Mouse (Mus musculus) heart, adult 8-10 months (tissue): ENCODE results near the gene Cmtr1. TPM values are rescaled to one million over a fixed set of nuclear protein-coding genes. Genes with fewer than 3 reads are reported as not detected.
A peak's percentile ranks its signal among the peaks of the same experiment; 100 is the strongest.

Experiments
- DNase-seq: peaks from one replicate; pipeline ENCODE4 v3.0.0; 2022; ENCODE audit warnings: low spot score
- total RNA-seq, 4 experiments: library from RNA; stranded (reverse); gene quantifications; 2 replicates each; pipeline ENCODE4 v1.2.4; 2022

The Cmtr1 gene
- total RNA-seq, 4 experiments from 2014 or later, result 57.5 to 79.0 (median 65.0) TPM

- no peak for DNase-seq
Measured at GRCm38 (mm10) chr17:29669030-29669429, 8.6 kb downstream of the Cmtr1 start.

DNA sequence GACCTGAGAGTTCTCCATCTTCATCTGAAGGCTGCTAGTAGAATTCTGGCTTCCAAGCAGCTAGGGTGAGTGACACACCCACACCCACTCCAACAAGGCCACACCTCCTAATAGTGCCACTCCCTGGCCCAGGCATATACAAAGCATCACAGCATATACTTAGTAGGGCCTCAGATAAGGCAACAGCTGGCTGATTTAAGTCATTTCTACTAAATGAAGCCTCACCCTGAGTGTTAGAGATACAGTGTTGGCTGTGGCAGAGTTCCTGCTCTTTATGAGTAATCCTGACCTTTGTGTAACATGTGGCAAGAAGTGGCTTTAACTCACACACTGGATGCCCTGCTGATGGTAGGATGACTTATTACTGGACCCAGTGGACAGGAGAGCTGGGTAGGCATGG, 9.5 kb downstream of the Cmtr1 start:
- DNase-seq, result no peak

GRCm38 (mm10) chr17:29671021-29671420, 10.6 kb downstream of the Cmtr1 start:
- peak; percentile 13 for DNase-seq

DNA sequence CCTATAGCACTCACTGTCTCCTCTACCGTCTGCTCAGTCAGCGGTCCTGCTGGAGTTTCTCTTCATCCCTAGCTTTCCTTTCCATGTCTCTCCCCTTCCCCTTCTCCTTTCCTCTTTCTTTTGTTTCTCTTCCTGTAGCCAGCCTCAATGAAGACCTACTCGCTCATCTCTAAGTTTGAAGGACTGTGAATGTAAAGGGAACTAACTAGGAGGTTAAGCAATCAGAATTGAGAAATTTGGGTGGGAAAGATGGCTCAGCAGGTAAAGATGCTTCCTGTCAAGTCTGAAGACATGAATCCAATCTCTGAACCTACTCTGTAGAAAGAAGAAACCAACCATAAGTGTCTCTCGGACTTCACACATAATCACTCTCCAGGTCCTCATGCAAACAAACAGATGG, 12.9 kb downstream of the Cmtr1 start:
- no peak for DNase-seq

DNA sequence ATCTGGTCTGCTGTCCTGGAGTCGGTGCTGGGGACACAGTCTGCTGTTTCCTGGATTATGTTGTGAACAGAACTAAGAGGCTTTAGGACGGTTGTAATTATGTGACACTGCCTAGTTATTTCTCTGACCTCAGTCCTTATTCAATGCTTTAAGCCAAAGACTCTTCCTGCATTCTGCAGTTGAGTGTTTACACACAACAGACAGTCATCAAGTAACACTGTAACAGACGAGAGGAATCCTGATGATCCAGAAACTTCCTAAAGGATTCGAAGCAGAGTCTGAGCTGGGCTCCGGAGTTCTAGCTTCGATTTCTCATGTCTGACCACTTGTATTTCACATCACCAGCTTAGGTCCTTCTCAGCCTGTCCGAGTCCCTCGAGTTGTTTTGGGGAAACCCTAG, 18.1 kb downstream of the Cmtr1 start:
- no peak for DNase-seq

- DNase-seq, result no peak
Measured at GRCm38 (mm10) chr17:29679038-29679767, 18.8 kb downstream of the Cmtr1 start.

GRCm38 (mm10) chr17:29680174-29680573, 19.8 kb downstream of the Cmtr1 start:
- DNase-seq, result no peak

GRCm38 (mm10) chr17:29680921-29681320, 20.5 kb downstream of the Cmtr1 start:
- no peak for DNase-seq

GRCm38 (mm10) chr17:29681669-29682068, 21.3 kb downstream of the Cmtr1 start:
- DNase-seq, result no peak

GRCm38 (mm10) chr17:29682261-29682660, 21.9 kb downstream of the Cmtr1 start:
- DNase-seq, result no peak

DNA sequence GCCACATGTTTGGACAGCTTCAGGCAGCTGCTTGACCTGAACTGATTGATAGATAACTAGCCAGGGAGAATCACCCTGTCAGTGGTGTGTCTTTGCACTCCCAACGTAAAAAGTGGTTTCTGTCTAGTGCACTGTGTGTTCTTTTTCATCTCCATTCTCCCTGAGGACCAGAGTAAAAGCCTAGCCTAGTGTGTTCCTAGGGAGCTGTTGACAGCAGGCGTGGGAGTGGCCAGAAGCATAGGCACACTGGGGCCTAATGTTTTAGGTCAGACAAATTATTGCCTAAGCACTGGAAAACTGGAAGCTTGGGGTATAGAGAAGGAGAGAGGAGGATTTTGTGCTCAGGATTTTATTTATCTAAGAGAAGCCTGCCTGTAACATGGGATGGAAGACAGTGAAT, 22.7 kb downstream of the Cmtr1 start:
- peak; percentile 51 for DNase-seq

- no peak for DNase-seq
Measured at GRCm38 (mm10) chr17:29684275-29684674, 23.9 kb downstream of the Cmtr1 start.

GRCm38 (mm10) chr17:29686771-29687170, 26.4 kb downstream of the Cmtr1 start:
- DNase-seq, result no peak

DNA sequence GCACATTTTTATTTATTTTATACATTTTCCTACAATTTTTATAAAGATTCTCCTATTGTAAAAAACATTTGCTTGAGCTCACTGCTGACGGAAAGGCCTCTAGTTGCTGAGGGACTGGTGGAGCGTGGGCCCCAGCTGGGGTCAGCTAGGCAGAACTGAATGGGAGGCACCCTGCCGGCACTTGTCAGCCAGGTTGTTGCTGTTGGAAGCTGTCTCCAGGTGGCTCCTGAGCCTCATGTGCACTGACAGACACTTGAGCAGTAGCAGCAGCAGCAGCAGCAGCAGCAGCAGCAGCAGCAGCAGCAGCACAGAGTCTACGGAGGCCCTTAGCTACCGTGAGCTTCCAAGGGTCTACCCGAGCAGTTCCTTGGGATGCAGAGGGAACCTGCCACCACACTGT, 27.0 kb downstream of the Cmtr1 start:
- no peak for DNase-seq

DNA sequence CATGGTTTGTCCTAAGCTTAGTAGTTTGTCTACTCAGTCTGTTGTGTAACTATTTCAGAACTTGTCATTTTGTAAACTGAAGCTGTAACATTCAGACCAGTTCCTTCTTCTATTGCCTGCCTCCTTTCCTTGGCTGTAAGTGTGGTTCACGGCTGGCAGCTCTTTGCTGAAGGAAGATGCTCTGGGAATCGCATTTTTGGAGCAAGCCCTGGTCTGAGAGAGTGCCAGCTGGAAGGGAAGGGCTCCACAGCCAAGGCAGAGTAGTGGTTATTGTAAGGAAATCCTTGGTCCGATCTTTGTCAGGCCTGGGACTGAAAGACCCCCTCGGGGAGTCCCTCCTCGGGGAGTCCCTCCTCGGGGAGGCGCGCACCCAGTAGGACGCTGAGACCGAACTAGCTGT, 28.2 kb downstream of the Cmtr1 start:
- no peak for DNase-seq

GRCm38 (mm10) chr17:29690257-29690656, 29.9 kb downstream of the Cmtr1 start:
- DNase-seq, result no peak

DNA sequence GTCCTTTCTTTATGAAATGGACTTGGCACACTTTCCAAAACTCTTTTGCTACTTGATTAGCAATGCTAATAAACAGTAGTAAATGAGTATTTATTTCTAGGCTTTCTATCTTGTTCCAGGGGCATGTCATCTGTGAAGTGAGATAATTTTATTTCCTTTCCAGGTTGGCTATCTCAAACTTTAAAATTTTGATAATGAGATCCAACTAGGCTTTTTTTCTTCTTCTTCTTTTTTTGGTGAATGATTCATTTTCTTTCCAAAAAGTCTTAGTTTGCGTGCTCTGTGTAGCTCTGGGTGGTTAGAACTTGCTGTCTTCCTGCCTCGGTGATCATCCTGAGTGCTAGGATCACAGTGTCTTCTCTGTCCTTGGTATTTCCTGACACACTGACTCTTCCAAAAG, 32.4 kb downstream of the Cmtr1 start:
- no peak for DNase-seq

DNA sequence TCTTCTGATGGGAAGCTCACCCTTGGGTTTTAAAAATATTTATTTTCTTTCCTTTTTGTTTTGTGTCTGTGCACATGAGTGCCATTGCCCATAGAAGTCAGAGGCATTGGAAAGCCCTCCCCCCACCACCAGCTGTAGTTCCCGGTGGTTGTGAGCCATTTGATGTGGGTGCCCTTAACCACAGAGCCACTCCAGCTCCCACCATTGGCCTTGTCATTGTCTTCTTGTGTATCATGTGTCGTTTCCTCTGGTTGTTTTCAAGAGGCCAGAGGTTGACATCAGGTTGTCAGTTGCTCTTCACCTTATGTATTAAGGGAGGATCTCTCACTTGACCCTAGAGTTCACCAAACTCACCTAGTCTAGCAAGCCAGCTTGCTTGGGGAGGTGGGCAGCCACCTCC, 33.2 kb downstream of the Cmtr1 start:
- no peak for DNase-seq

GRCm38 (mm10) chr17:29694516-29694915, 34.1 kb downstream of the Cmtr1 start:
- DNase-seq, result no peak

DNA sequence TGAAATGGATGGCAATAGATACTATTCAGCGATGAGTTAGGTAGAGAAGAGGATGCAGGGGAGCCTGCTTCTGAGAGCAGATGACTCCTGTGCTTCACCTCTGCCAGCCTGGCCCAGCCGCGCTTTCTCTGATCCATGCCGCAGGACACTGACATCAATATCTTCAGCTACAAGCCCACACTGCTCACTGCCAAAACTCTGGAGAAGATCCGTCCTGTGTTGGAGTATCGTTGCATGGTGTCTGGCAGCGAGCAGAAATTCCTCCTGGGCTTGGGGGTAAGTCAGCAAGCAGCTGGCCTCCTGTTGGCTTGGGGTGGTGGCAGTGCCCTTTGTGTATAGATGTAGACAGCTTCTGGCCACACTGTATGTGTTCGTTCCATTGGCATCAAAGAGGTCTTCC, 36.5 kb downstream of the Cmtr1 start:
- no peak for DNase-seq

DNA sequence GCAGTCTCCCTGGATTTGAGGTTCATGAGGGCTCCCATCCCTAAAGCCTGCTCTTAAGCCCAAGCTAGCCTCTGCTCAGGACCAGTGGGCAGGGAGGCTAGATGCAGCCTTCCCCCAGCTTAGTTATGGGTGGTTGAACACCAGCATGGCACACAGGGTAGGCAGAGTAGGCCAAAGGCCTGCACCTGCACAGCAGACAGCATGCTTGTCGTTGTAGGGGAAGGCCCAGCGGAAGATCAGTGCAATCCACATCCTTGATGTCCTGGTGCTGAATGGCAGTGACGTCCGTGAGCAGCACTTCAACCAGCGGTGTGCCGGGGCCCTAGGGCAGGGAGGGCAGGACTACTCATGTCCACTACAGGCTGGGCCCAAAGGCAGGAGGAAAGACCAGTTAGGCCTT, 38.0 kb downstream of the Cmtr1 start:
- DNase-seq, result no peak

DNA sequence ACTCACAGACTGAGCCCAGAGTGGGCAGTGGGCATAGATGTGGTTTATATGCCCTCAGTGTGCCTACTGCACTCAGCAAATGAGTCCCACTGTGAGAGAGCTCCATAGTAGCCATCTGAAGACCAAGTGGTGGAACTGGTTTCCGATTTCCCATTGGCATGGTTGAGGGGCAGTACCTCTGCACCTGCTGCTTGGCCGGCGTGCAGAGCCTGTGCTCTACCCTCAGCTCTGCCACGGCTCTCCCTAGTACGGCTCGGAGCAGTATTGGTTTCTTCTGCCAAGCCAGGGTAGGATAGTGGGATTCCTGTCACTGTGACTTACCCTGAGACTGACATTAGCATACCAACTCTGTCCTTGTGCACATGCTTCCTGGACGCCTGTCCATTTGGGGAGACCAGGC, 40.2 kb downstream of the Cmtr1 start:
- DNase-seq, result no peak

GRCm38 (mm10) chr17:29702938-29703710, 42.7 kb downstream of the Cmtr1 start:
- no peak for DNase-seq
